Mouse (Mus musculus): Measurements from ENCODE around the gene Syne2.
A peak's percentile ranks its signal among the peaks of the same experiment; 100 is the strongest.

Syne2 gene

DNA sequence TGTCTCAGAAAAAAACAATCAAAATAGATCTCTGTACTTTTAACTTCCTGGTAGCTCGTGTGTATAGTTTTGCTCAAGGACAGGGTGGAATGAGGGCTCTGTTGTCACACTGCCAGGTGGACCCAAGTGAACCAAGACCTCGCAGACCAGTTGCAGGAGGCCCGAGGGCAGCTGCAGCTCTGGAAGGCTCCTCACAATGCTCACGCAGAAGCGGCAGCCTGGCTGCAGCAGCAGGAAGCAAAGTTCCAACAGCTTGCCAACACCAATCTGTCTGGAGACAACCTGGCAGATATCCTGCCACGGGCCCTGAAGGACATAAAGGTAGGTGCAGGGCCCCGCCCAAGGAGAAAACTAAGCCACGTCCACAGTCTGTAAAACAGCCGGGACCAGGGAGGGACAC, 236.7 kb downstream of the Syne2 start:
- DNase-seq: no peak

DNA sequence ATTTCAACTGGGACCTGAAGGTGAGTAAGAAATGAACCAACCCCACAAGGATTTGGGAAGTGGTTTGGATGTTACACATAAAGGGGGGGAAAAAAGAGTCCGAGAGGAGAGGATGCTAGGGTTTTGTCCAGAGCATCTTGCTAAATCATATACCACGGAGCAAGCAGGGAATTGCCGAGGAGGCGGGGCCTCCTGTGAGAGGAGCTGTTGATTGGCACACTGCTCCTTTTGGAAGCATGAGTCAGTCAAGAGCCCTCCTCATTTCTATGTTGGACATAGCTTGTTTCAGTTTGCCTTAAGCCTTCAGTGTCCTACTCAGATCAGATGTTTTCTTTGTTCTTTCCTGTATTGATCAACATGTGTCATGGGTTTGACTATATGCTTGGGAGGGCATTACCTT, 245.1 kb downstream of the Syne2 start:
- DNase-seq: no peak

DNA sequence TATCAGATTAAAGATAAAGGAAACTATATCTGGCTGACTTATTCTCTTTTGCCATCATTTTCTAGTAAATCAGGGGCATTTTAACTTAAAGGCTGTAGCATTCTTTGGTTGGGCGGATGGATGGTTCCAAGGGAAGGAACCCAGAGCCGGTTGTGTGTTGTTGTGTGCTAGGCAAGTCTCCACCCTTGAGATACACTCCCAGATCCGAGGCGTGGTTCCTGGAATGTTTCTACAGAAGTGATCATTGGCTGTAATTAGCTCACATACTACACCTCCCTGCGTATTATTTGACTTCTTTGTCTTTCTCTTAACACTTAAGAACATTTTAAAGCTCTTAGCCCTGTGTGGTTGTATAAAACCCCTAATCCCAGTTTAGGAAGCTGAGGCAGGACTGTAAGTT, 252.5 kb downstream of the Syne2 start:
- DNase-seq: no peak

DNA sequence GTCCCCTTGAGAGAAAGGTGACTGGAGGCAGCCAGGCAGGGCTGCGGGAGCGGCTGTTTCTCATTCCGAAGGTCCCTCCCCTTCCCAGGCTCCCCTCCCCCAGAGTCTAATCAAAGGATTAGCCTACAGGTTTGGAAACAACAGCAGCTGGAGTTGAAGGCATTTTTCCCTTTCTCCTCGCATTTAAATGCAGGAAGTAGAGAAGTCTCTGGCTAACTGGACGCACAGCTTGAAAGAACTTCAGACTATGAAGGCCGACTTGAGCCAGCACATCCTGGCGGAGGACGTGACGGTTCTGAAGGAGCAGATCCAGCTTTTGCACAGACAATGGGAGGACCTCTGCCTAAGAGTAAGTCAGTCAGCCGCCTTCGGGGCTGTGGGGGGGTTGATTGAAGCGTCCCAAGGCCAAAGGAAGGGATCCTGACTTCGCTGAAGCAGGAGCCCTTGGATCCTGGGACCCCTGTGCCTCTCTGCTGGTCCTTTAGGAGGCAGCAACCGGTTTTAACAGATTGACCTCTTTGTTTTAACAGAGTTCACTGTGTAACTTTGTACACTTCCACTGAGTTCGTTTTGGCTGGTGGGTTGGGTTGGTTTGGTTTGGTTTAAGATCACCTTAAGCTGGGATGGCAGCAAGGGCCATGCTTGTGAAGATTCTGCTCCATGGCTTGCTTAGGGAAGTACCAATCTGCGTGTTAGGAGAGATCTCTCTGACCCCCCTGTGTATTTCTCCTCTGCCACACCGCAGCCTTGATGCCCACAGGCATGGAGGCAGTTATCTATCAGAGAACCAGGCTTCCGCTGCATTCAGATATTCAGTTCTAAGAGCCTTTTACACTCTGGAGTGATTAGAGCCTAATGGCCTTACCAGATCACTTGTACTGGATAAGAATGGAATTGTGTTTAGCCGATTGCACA, 254.3 kb downstream of the Syne2 start:
- no peak for DNase-seq

DNA sequence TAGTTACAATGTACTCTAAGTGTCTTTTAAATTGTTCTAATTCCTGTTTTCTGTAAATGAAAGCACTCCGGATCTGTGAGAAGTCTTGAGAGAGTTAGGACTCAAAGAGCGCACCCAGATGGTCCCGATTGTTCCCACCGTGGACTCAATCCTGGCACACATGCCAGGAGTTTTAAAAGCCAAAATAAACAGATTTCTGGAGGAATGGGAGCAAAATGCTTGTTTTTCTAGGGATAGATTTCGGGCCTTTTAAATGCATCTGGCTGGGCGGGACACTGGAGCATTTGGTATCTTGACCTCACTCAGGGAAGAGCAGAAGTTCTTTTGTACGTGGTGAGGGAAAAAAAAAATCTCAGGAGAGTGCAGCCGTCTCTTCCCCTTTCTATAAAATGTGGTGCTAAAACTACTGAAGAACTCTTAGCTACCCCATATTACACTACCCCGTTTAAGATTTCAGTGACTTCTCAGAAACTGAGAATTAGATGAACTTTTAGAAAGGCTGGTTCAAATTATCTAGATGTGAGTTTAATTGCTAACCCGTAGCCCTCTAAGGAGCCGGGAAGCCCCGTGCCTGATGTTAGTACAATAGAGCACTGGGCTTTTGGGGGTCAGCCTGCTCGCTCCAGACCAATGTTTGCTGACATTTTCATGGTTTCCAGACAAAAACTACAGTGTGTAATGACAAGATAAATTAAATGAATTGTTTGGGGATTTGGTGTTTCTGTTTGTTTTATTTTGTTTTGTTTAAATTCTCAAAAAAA, 255.3 kb downstream of the Syne2 start:
- no peak for DNase-seq

DNA sequence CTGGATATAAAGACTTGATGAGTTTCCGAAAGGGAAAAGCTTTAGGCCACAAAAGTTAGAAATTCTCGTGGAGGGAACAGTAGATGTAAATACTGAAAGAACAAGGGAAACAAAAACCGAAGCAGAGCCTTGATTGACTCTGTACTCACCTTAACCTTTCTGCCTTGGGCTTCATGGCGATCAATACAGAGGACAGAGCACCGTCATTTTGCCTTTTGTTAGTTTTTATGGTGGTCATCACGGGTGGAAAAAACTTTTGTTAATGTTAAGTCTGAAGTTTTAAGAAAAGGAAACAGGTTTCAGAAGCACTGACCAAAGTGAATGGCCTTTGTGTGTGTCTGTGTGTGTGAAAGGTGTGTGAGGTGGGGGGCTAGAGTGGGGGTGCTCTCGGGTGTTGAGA, 256.0 kb downstream of the Syne2 start:
- DNase-seq: no peak

DNA sequence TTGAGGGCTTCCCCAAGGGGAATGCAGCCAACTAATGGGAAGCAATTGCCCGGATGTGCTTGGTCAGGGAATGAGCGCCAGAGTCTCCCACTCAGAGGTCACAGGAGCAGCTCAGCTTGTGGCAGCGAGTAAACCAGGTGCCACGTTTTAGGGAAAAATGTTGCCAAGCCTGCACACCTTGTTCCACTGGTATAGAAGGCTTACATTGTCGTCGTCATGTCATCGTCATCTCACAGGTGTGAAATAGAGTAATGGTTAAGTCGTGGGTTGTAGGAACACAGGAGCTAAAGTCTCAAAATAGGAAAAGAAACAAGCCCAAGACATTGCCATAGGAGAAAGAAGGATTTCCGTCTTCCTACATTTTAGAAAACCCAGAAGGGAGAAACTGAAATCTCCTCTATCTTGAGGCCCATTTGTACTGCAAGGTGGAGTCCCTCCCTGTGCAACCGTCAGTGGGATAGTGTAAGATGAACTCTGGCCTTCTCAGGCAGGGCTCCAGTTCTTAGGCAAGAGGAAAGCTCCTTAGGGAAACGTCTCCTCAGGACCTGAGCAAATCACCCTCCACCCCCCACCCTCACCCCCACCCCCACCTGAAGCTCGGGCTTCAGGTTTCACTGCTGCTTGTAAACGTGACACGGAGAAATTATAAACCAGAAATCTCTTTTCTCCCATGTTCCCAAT, 263.1 kb downstream of the Syne2 start:
- DNase-seq: no peak

DNA sequence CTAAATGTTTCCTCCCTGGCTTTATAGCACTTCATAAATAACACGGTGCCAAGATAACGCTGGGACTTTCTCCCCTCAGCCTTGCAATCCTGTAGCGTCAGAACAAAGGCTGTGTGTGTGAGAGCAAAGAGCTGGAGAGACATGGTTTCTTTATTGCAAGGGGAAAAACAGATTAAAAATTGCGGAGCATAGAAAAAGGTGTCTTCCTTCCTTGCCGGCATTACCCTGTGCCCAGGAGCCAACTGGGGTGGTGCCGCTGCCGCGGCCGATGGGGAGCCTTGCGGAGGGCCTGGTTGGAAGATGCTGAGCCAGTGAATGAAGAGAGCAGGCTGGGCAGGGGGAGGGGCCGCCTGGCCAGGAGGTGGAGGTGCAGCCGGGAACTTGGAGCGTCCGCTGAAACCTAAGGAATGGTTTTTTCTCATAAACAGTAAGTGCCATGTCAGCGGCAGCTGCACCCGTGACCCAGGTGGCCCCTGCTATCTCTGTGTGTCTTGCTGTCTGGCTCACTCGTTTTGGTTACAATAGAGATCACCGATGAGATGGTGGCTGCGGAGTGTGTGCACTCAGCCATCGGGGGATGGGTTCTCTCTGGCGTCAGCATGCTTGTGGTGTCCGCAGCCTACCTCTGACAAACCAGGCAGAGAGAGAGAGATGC, 263.8 kb downstream of the Syne2 start:
- DNase-seq: peak; percentile 89

DNA sequence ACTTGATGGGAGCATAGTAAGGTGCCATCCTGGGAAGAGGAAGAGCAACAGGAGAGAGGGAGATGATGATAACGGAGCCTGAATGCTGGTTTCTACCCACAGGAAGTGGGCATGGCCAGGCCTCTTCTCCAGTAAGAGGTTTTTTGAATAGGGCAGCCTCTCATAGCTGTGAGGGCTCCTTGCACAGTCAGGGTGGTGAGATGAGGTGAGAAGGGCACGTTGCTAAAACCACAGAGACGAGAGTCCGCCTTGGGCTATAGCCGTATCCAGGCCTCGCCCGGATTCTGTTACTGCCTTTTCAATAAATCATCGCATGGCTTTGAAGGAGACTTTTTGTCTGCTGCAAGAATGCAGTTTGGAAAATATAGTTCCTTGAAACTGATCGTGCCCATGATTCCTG, 267.1 kb downstream of the Syne2 start:
- no peak for DNase-seq

DNA sequence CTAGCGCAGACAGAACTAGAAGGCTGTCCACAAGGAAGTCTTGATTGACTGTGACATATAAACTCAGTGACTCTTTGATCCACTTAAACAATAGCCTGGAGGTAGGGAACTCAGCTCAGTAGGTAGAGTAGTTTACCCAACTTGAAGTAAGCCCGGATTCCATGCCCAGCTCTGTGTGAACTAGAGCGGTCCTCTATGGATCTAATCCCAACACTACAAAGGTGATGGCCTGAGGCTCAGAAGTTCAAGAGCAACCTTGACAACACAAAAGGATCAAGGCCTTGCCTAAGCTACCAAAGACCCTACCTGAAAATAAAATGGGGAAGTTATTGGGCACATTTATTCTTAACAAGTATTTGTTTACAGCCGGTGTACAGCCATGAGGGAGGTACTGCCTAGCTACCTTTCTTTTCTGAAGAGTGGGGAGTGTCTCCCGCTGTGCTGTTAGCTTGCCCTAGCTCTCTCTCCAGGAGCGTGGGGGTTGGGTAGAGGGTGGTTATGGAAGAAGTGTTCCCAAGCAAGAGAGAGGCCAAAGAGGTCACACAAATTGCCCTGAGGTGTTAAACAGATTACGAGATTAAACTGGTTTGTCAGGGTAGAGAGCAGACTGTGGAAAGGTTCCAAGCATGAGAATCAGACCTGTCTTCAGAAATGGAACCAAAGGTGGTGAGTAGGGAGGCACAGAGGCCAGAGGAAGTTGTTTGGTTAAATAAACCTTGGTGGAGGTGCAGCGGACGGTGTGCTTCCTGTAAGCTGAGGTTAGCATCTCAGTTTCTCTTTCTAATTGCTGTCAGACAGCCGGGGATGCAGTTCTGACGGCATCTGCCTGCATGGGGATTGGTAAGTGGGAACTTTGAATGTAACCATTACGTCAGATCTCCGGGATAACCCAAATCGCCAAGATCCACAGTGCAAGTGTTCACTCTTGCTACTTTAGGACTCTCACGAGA, 268.3 kb downstream of the Syne2 start:
- no peak for DNase-seq

DNA sequence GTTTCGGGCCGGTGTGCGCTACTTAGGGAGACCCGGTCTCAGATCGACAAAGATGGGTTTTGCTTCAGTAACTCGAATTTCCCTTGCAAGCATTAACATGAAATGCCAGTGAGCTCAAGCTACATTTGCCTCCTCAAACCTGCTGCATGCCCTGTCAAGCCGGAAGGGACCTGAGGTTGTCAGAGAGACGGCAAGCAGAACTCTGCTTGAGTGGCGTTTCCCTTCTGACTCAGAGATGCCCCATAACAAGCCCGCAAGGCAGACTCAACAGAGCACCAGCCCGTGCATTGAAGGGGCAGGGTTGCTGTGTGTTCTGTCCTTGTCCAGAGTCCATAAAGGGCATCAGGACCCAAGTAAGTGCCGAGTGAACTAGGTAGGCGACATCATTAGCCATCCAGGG, 269.1 kb downstream of the Syne2 start:
- no peak for DNase-seq

DNA sequence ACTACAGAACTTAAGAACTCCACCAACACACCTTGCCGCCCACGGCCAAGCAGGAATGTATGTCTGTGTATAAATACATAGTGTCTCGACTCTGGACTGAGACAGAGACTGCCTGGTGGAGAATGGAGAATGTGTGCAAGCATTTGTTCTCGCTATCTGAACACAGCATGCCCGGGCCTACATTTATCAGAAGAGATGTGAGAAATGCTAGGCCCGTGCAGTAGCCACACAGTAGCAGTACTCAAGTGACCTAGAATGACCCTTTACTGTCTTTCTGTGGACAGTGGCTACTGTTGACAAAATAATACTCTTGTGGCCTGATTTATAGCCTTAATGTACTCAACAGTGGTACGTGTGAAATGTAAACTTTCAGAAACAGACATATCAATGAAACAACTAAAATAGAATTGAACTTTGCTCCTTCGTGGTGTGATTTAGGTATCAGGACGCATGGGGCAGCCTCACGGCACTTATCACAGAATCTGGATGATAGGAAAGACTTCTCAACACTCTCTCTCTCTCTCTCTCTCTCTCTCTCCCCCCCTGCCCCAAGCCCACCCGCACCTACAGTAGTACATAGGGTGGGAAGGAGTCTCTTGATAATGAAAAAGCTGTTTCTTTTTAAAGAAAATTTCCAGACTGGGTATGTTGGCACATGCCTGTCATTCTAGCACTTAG, 275.0 kb downstream of the Syne2 start:
- DNase-seq: no peak

DNA sequence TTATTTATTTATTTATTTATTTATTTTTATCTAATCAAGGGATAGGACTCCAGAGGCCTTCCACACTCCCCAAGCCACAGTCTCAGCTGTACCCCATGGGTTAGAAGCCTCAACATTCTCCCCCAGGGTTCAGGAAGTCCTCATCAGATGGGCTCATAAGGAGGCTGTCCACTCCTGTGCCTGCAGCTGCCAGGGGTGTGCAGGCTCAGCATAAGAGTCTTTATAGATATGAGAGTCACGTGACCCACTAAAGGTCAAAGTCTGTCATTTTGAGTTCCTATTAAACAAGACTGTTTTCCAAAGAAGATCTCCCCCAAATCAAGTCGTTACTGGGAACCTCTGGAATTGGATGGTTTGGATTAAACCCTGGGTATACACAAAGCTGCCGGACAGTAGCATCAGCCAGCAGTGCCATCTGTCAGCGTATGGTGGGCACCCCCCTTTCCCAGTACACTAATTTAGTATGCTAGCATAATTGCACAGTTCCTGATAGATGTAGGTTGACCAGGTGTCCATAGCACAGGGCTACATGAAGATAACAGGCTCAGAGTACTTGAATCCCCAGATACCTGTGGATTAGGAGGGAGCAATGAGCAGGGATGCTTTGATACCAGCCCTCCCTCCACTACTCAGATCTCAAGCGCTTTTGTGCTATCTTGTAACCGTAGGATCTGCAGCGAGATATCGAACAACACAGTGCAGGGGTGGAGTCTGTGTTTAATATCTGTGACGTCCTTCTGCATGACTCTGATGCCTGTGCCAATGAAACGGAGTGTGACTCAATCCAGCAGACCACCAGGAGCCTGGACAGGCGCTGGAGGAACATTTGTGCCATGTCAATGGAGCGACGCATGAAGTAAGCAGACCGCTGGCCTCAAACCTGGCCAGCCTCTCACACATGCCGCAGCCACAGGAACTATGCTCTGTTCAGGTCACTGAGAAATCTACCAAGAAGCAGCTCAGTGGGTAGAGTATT, 276.0 kb downstream of the Syne2 start:
- no peak for DNase-seq

DNA sequence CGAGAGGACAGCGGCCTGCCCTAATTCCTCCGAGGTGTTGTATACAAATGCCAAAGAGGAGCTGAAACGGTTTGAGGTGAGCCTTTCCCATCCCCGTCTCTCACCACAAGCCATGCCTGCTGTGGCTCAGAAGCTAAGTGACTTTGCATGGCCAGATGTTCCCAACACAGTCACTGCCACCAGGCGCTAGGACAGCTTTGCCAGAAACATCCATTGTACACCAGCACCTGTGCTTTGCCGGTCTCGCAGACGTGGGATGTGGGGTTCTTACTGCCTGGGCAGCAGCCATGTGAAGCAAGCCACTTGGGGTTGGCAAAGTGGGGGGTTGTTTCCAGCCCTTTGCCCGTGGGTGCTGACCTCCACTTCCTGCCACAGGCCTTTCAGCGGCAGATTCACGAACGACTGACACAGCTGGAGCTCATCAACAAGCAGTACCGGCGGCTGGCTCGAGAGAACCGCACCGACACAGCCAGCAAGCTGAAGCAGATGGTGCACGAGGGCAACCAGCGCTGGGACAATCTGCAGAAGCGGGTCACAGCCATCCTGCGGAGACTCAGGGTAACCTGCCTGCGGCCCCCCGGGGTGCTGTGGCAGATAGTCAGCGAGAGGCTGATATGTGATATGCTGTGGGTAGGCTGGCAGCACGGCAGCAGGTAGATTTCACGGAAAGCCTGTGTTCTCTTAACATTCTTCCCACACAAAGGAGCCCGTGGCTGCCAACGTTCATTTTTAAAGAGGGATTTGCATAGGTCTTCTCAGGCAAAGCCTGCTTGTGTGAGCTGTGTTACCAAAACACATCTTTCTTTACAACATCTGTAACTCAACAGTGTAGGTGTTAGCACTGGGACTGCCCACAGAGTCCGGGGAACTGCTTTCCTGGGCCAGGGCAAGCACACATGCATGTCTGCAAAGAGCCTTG, 277.4 kb downstream of the Syne2 start:
- peak; percentile 30 for DNase-seq

DNA sequence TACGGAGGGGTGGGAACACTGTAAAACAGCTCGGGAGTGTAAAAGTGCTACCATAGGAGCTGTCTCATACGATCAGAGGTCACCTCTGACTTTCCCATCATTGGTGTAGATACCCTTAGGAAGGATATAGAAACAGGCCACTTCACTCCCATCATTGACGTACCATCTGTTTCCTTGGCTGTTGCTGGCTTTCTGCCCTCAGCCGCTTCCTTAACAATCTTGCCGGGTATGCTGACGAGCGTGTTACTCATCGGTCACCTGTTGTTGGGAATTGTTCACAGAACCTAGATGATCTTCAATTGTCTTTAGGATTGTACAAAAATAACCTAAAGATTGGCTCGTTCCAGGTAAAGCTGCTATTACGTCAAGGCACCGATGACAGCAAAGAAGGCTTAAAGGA, 284.7 kb downstream of the Syne2 start:
- DNase-seq: peak; percentile 60

DNA sequence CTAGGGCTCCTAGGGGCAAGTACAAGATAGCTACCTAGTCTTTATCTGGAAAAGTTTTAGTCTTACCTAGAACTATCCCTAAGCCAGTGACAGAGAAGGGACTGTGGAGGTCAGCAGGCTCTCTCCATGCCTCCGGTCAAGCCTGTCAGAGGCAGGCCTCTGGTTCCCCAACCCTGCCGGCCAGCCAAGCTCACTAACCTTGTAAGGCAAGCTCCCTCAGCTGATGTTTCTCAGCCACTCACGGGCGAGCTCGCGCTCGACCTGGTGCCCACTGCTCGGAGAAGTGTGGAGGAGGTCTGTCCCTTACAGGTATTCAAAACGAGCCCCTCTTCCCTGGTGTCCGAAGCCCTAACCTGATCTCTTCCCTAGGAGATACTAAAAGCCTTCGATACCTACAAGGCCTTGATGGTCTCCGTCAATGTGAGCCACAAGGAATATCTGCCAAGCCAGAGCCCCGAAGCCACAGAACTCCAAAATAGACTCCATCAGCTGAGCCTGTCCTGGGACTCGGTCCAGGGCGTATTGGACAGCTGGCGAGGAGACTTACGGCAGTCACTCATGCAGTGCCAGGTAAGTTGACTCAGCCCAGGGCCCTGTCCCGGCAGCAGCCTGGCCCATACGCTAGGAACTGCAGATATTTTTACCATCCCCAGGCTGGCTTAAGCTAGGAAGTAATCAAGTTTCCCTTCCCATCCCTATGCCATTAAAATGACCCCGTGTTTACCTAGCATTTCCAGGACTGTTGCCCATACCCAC, 286.8 kb downstream of the Syne2 start:
- DNase-seq: no peak

DNA sequence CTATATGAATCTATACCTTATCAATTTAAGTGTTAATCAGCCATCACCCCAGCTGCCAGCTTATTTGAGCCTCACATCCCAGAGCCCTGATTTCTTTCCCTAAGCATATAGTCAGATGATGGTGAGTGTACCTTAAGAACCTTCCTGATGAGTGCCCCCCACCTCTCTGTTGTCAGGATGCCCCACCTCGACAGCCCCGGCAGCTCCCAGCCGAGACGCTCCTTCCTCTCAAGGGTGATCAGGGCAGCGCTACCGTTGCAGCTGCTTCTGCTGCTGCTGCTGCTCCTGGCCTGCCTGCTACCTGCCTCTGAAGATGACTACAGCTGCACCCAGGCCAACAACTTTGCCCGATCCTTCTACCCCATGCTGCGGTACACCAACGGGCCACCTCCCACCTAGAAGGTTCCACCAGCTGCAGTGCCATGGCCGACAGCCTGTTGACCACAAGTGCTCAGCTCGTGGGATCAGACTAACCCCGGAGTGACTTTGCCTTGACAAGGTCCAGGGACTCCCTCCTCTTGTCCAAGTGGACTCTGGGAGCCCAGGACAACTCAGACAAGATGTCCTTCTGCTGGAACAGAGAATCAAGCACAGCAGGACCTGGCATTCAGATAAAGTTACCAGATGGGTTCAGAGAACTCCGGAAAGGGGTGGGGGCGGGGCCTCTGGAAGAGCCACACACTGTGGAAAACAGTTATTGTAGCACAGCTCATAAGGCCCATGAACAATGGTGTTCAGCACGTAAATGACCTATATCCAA, 291.9 kb downstream of the Syne2 start:
- DNase-seq: no peak
